Mouse (Mus musculus) bone marrow macrophage, adult 2 months (primary cell): ENCODE results near the gene 4930432M17Rik.

Source experiments
- CTCF ChIP-seq: IDR thresholded peaks from 2 replicates; pipeline ENCODE4 v1.5.1; 2012; ENCODE audit warnings: low read depth, mild to moderate bottlenecking, low read length, moderate library complexity
- POLR2A ChIP-seq: IDR thresholded peaks from 2 replicates; pipeline ENCODE4 v1.6.1; 2012; ENCODE audit warnings: mild to moderate bottlenecking, low read depth, low read length, borderline replicate concordance

DNA sequence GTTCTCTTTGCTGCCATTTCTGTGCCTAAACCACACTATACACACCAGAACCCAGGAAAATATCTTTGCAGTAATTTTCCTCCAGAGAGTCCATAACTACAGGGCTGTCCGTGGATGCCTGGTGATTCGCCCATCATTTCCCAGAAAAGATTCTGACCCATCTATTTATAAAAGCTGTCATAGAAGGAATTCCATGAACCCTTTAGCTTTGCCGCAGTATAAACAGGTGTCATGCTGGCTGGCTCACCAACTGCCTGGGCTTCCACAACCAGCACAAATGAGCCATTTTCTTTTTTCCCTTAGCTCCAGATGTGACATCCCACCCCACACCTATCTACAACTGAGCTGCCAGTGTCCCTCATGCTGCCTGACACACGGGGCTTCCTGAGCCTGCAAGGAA lies 14.0 kb downstream of the 4930432M17Rik start:
- TF ChIP-seq POLR2A: no peak
- TF ChIP-seq CTCF: no peak
